ENCODE assay signal across 10 mouse cellular contexts in genomic region chr4:127123391-127123790, GRCm38 (mm10). TPM values are rescaled to one million over a fixed set of nuclear protein-coding genes. Genes with fewer than 3 reads are reported as not detected.
DNase-seq lines count a peak whose midpoint lies in the region; ATAC-seq lines count a peak whose summit lies in the region.
"Had no signal": no experiment of that assay in that cellular context is flagged by ENCODE, and none has a peak within 500 bp of the region (broad histone marks: within the 10 kb centered on the region; RNA-seq: fewer than 3 reads in every experiment).

Gene Tmem35b (plus strand): TSS chr4:127123691.

- WGBS in heart, embryonic 13.5 days = 91% methylated on average over 5 of the region's 5 CpGs
- 91% methylated on average over 5 of the region's 5 CpGs for WGBS in embryonic facial prominence, embryonic 12.5 days
- 95% methylated on average over 5 of the region's 5 CpGs for WGBS in large intestine, adult 2 months

- no peak within 1 kb of the TSS for H3K4me2 ChIP-seq in heart, embryonic 13.5 days
- no peak within 1 kb of the TSS for H3K4me2 ChIP-seq in embryonic facial prominence, embryonic 12.5 days (replicated peaks)

- ATAC-seq in heart, embryonic 13.5 days (ENCODE audit: extremely low read depth, insufficient number of reproducible peaks, low FRiP score, low TSS enrichment) = no peak
- no peak for ATAC-seq in CD4-positive, CD25-positive, alpha-beta regulatory T cell, adult 4 months
- ATAC-seq in embryonic facial prominence, embryonic 12.5 days (ENCODE audit: insufficient number of reproducible peaks, insufficient read depth, low FRiP score, low TSS enrichment) = no peak
- ATAC-seq in erythroid progenitor cell, adult 5-6 weeks (replicated peaks; ENCODE audit: low FRiP score, poor library complexity, severe bottlenecking) = no peak

- DNase-seq in heart, postnatal 36 days = no peak
- no peak for DNase-seq in large intestine, adult 2 months (ENCODE audit: low read depth, low spot score)
- DNase-seq in natural killer cell, adult 2 months (ENCODE audit: low spot score in 2 of 2) = no peak
- no peak for DNase-seq in urinary bladder, adult 18-20 months (ENCODE audit: low spot score in 2 of 2)
- DNase-seq: gastrocnemius, postnatal 10 days; thymus, postnatal 36 days had no signal

- no peak within 1 kb of the TSS for H3K9ac ChIP-seq in heart, embryonic 13.5 days
- H3K9ac ChIP-seq in embryonic facial prominence, embryonic 12.5 days = no peak within 1 kb of the TSS

- H3K36me3 ChIP-seq in heart, embryonic 13.5 days = peaks cover 25% of the 10 kb centered on the region
- H3K36me3 ChIP-seq in embryonic facial prominence, embryonic 12.5 days = peaks cover 4% of the 10 kb centered on the region; the same call in 1 of the 2 replicates

- H3K4me1 ChIP-seq in heart, embryonic 13.5 days = peaks cover 11% of the 10 kb centered on the region
- H3K4me1 ChIP-seq in embryonic facial prominence, embryonic 12.5 days = peaks cover 6% of the 10 kb centered on the region

- no peak within 1 kb of the TSS for H3K4me3 ChIP-seq in heart, embryonic 13.5 days
- H3K4me3 ChIP-seq in embryonic facial prominence, embryonic 12.5 days = no peak within 1 kb of the TSS

- no peak within 1 kb of the TSS for H3K27ac ChIP-seq in heart, embryonic 13.5 days (replicated peaks)
- H3K27ac ChIP-seq in embryonic facial prominence, embryonic 12.5 days = no peak within 1 kb of the TSS

- no peaks in the 10 kb centered on the region for H3K27me3 ChIP-seq in heart, embryonic 13.5 days (replicated peaks)
- H3K27me3 ChIP-seq in embryonic facial prominence, embryonic 12.5 days = no peaks in the 10 kb centered on the region

- intact Hi-C loops in heart, postnatal 36 days (cut with DNase I) = no loop called here

- H3K9me3 ChIP-seq in heart, embryonic 13.5 days = no peaks in the 10 kb centered on the region
- H3K9me3 ChIP-seq in embryonic facial prominence, embryonic 12.5 days = no peaks in the 10 kb centered on the region

RNA-seq across cellular contexts. Expression of gene Tmem35b, which starts in this region (rescaled TPM):
- 12.6 and 13.9 TPM in 2 replicates for polyA plus RNA-seq in heart, embryonic 13.5 days (2015; fragmentation: Nextera tagmentation; extraction: Ambion mirVana)
- 1 to 10 TPM; 1.8 to 2.0 TPM for total RNA-seq in heart, postnatal 36 days (2021)
- polyA plus RNA-seq in CD4-positive, CD25-positive, alpha-beta regulatory T cell, adult 4 months (2017; shearing (Covaris generic)) = 10 to 100 TPM; 26.8 to 29.8 TPM
- 15.9 and 17.6 TPM in 2 replicates for polyA plus RNA-seq in embryonic facial prominence, embryonic 12.5 days (2016; fragmentation: Nextera tagmentation; extraction: Ambion mirVana)
- polyA plus RNA-seq in large intestine, adult 2 months (2012; rRNA removed) = 14.8 and 16.4 TPM in 2 replicates
- total RNA-seq in erythroid progenitor cell, adult 5-6 weeks (2015; ENCODE audit: low replicate concordance) = 4.3 and 11.3 TPM in 2 replicates
- total RNA-seq in erythroid progenitor cell, adult 5-6 weeks (2017; ENCODE audit: low replicate concordance) = 0.45 and 2.3 TPM in 2 replicates
